Mouse (Mus musculus) CH12.LX (cell line): ENCODE measurements at regions not wholly inside any gene's neighbourhood (a gene's known extent, or its start where the extent isn't known, plus 50 kb on each side); places are given as distances from the start of the nearest gene placed in this dataset.

ENCODE experiments used
- DNase-seq: peaks from one replicate; pipeline ENCODE4 v3.0.0-alpha.2; 2013; ENCODE audit errors: extremely low read depth
- H3K27ac ChIP-seq: 2 replicates; pipeline ENCODE4 v1.5.1; 2012; ENCODE audit warnings: low read depth, mild to moderate bottlenecking, control low read depth, moderate library complexity; ENCODE audit not compliant: insufficient read depth
- H3K27me3 ChIP-seq: replicated peaks from 2 replicates; pipeline ENCODE3; 2012; ENCODE audit warnings: inconsistent platforms
- H3K36me3 ChIP-seq, 2 experiments: replicated peaks in 1 of 2; 2 replicates each; pipeline versions ENCODE3 to v1.6.1; 2012; ENCODE audit warnings: inconsistent platforms in 1 of 2, low read length in 1 of 2, mild to moderate bottlenecking in 1 of 2, mixed read lengths in 1 of 2, moderate library complexity in 1 of 2; ENCODE audit not compliant: control insufficient read depth in 1 of 2, insufficient read depth in 1 of 2
- H3K4me1 ChIP-seq, 2 experiments: 2 replicates each; pipeline ENCODE4 v1.6.1; 2012; ENCODE audit warnings: inconsistent platforms in 1 of 2, moderate library complexity in 1 of 2; ENCODE audit not compliant: insufficient read depth in 2 of 2, control insufficient read depth in 1 of 2
- H3K4me2 ChIP-seq: 2 replicates; pipeline ENCODE4 v1.6.1; 2012; ENCODE audit warnings: low read depth, mild to moderate bottlenecking, control low read depth; ENCODE audit not compliant: poor library complexity, insufficient read depth, severe bottlenecking
- H3K4me3 ChIP-seq, 3 experiments: fragments of 150-350 bp in 1 of 3; sonication (generic) in 1 of 3; replicated peaks in 1 of 3; 2 replicates each; pipeline versions ENCODE3 to v1.5.1; 2011 to 2012; ENCODE audit warnings: low read depth in 2 of 3, low read length in 2 of 3, mild to moderate bottlenecking in 2 of 3, moderate library complexity in 2 of 3, control low read depth in 1 of 3, improper control_type of control experiment in 1 of 3, inconsistent platforms in 1 of 3, mixed read lengths in 1 of 3; ENCODE audit not compliant: poor library complexity in 1 of 3
- H3K79me2 ChIP-seq: replicated peaks from 2 replicates; pipeline ENCODE4 v1.6.1; 2012; ENCODE audit warnings: mild to moderate bottlenecking, moderate library complexity; ENCODE audit not compliant: control insufficient read depth, poor library complexity, insufficient read depth, severe bottlenecking; ENCODE audit errors: extremely low read depth
- H3K9ac ChIP-seq: 2 replicates; pipeline ENCODE4 v1.6.1; 2012; ENCODE audit warnings: low read depth, mild to moderate bottlenecking, control low read depth, moderate library complexity; ENCODE audit not compliant: insufficient read depth
- H3K9me3 ChIP-seq: replicated peaks from 2 replicates; pipeline ENCODE3; 2012; ENCODE audit warnings: low read length, inconsistent platforms, mixed read lengths
- CHD1 ChIP-seq: IDR thresholded peaks from 2 replicates; pipeline ENCODE4 v1.6.1; 2012; ENCODE audit warnings: low read depth, low read length, improper control_type of control experiment, inconsistent platforms
- EP300 ChIP-seq: IDR thresholded peaks from 2 replicates; pipeline ENCODE4 v1.6.1; 2011; ENCODE audit warnings: low read length, improper control_type of control experiment
- GABPA ChIP-seq: IDR thresholded peaks from 2 replicates; pipeline ENCODE4 v1.6.1; 2012; ENCODE audit warnings: low read depth, low read length, improper control_type of control experiment, inconsistent platforms; ENCODE audit not compliant: insufficient replicate concordance
- JUN ChIP-seq: IDR thresholded peaks from 2 replicates; pipeline ENCODE4 v1.6.1; 2011; ENCODE audit warnings: low read depth, mild to moderate bottlenecking, low read length, improper control_type of control experiment, moderate library complexity; ENCODE audit not compliant: insufficient read depth
- MAFK ChIP-seq: IDR thresholded peaks from 2 replicates; pipeline ENCODE4 v1.6.1; 2011; ENCODE audit warnings: low read length, improper control_type of control experiment; ENCODE audit not compliant: insufficient replicate concordance
- MAX ChIP-seq: IDR thresholded peaks from 2 replicates; pipeline ENCODE4 v1.6.1; 2011; ENCODE audit warnings: low read length, improper control_type of control experiment
- MAZ ChIP-seq: IDR thresholded peaks from 2 replicates; pipeline ENCODE4 v1.6.1; 2012; ENCODE audit warnings: low read depth, mild to moderate bottlenecking, inconsistent platforms, low read length, improper control_type of control experiment, moderate library complexity
- MEF2A ChIP-seq: IDR thresholded peaks from 2 replicates; pipeline ENCODE4 v1.6.1; 2014; ENCODE audit warnings: low read depth, mild to moderate bottlenecking, inconsistent platforms, low read length, improper control_type of control experiment, borderline replicate concordance
- MYC ChIP-seq: IDR thresholded peaks from 2 replicates; pipeline ENCODE4 v1.6.1; 2011; ENCODE audit warnings: low read depth, mild to moderate bottlenecking, improper control_type of control experiment, low read length
- NELFE ChIP-seq: IDR thresholded peaks from 2 replicates; pipeline ENCODE4 v1.6.1; 2011; ENCODE audit warnings: low read depth, low read length, improper control_type of control experiment
- PAX5 ChIP-seq: IDR thresholded peaks from 2 replicates; pipeline ENCODE4 v1.6.1; 2012; ENCODE audit warnings: low read length, inconsistent platforms, mixed read lengths
- POLR2A ChIP-seq: IDR thresholded peaks from 2 replicates; pipeline ENCODE4 v1.6.1; 2011; ENCODE audit warnings: low read depth, mild to moderate bottlenecking, improper control_type of control experiment, low read length
- POLR2AphosphoS2 ChIP-seq: IDR thresholded peaks from 2 replicates; pipeline ENCODE4 v1.6.1; 2011; ENCODE audit warnings: low read depth, low read length, improper control_type of control experiment
- RAD21 ChIP-seq: IDR thresholded peaks from 2 replicates; pipeline ENCODE4 v1.6.1; 2011; ENCODE audit warnings: low read depth, mild to moderate bottlenecking, low read length, improper control_type of control experiment, moderate library complexity
- SIN3A ChIP-seq: IDR thresholded peaks from 2 replicates; pipeline ENCODE4 v1.6.1; 2012; ENCODE audit warnings: low read length, improper control_type of control experiment, inconsistent platforms
- TBP ChIP-seq: conservative IDR thresholded peaks from 2 replicates; pipeline ENCODE4 v1.6.1; 2011; ENCODE audit warnings: low read depth, low read length, improper control_type of control experiment
- UBTF ChIP-seq: IDR thresholded peaks from 2 replicates; pipeline ENCODE4 v1.6.1; 2012; ENCODE audit warnings: low read depth, mild to moderate bottlenecking, inconsistent platforms, low read length, improper control_type of control experiment, moderate library complexity
- ZC3H11A ChIP-seq: IDR thresholded peaks from 2 replicates; pipeline ENCODE4 v1.6.1; 2012; ENCODE audit warnings: low read depth, mild to moderate bottlenecking, inconsistent platforms, low read length, improper control_type of control experiment
- ZKSCAN1 ChIP-seq: IDR thresholded peaks from 2 replicates; pipeline ENCODE4 v1.6.1; 2012; ENCODE audit warnings: low read depth, inconsistent platforms, low read length, improper control_type of control experiment, borderline replicate concordance
- dilution Hi-C: fragments of 300-500 bp; cut with MboI; formaldehyde crosslinking; loops from 2 replicates; pipeline ENCODE4 v1.14.3; 2020; ENCODE audit warnings: low sequenced_read_pairs; ENCODE audit not compliant: extremely low pct_unique_long_range_greater_than_20kb, extremely low pct_ligation_motif_present
- in situ Hi-C: fragments of 300-500 bp; cut with MboI; formaldehyde crosslinking; loops from 3 replicates; pipeline ENCODE4 v1.14.3; 2019; ENCODE audit warnings: low sequenced_read_pairs, low pct_ligation_motif_present, low pct_unique_long_range_greater_than_20kb, mixed read lengths

DNA sequence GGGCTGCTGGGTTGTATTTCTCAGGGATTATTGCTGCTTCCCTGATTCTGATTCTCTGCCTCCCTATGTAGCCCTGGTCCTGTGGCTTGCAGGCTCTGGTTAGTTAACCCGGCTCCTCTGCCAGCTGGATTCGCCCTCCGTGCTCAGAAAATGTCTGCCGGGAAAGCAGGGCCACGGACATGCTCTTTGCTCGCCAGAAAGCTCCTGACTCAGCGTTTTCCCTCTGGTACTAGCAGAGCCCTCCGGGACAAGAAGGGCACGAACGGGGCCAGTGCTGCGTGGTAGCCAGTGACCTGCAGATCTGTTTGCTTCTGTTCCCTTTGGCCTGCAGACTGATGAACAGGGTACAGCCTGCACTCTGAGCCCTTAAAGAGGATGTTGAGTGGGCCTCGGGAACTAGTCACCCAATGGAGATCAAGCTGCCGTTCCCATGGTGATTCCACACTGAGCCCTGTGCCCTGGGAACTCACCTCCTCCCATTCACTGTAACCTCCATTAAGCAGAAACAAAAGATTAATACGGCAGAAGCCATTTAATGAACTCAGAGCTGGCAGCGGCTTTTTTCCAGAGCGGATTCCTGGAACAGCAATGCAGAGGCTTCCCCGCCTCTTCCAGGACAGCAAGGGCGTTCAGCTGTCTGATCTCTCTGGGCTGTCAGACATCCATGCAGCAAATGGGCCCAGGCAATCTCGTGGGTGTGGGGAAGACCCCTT lies 159.9 kb upstream of the Myt1l start:
- no peaks in the 10 kb centered on the region for H3K9me3 ChIP-seq
- in situ Hi-C loops: no loop called here
- no peaks in the 10 kb centered on the region for H3K79me2 ChIP-seq
- no peaks in the 10 kb centered on the region for H3K36me3 ChIP-seq
- no peak for TF ChIP-seq MAX
- TF ChIP-seq ZC3H11A: no peak
- no peak for TF ChIP-seq ZKSCAN1
- TF ChIP-seq TBP: no peak
- no peak for TF ChIP-seq MYC
- TF ChIP-seq CHD1: no peak
- TF ChIP-seq SIN3A: no peak
- no peak for TF ChIP-seq MAZ
- no peak for TF ChIP-seq MEF2A
- no peak for TF ChIP-seq MAFK
- TF ChIP-seq RAD21: no peak
- TF ChIP-seq, all 38 proteins: peak for 0
- no peak overlapping the region for H3K27ac ChIP-seq
- H3K4me2 ChIP-seq: no peak overlapping the region
- DNase-seq: no peak
- dilution Hi-C loops: no loop called here
- H3K4me3 ChIP-seq: no peak overlapping the region
- H3K9ac ChIP-seq: no peak overlapping the region
- no peaks in the 10 kb centered on the region for H3K27me3 ChIP-seq
- no peaks in the 10 kb centered on the region for H3K4me1 ChIP-seq

DNA sequence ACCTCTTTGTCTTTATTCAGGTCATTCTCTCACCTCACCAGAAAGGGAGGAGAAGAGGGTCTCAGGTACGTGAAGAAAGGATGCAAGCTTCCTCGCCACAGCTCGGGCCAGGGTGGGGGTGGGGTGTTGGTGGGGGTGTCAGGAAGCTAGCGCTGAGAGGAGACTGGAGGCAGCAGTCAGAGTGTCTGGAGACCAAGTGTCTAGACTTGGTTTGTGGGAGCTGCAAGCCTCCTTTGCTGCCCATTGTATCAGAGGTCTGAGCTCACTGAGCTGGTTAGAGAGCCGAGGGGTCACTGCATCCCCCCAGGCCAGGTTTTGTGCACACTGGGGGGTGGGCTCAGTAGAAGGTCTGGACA lies 159.4 kb upstream of the Myt1l start:
- no peaks in the 10 kb centered on the region for H3K36me3 ChIP-seq
- H3K4me2 ChIP-seq: no peak overlapping the region
- in situ Hi-C loops (no loop called here), dilution Hi-C loops (no loop called here)
- H3K9ac ChIP-seq: no peak overlapping the region
- H3K4me1 ChIP-seq: no peaks in the 10 kb centered on the region
- H3K27ac ChIP-seq: no peak overlapping the region
- H3K9me3 ChIP-seq: no peaks in the 10 kb centered on the region
- DNase-seq: no peak
- H3K27me3 ChIP-seq: no peaks in the 10 kb centered on the region
- TF ChIP-seq RAD21: no peak
- TF ChIP-seq POLR2AphosphoS2: no peak
- TF ChIP-seq UBTF: no peak
- TF ChIP-seq MEF2A: no peak
- no peak for TF ChIP-seq EP300
- TF ChIP-seq NELFE: no peak
- no peak for TF ChIP-seq JUN
- TF ChIP-seq ZKSCAN1: no peak
- TF ChIP-seq GABPA: no peak
- no peak for TF ChIP-seq CHD1
- no peak for TF ChIP-seq POLR2A
- TF ChIP-seq PAX5: no peak
- H3K4me3 ChIP-seq: no peak overlapping the region
- no peaks in the 10 kb centered on the region for H3K79me2 ChIP-seq
